Mouse (Mus musculus) stomach, embryonic 14.5 days (tissue): ENCODE results near the gene Dll4. TPM values are rescaled to one million over a fixed set of nuclear protein-coding genes. Genes with fewer than 3 reads are reported as not detected.

Experiments
- ATAC-seq: fragments of 200-750 bp; cut with Nextera tagmentation; 2 replicates; pipeline ENCODE4 v1.8.0; 2017; ENCODE audit warnings: low read depth, moderate TSS enrichment; ENCODE audit not compliant: insufficient number of reproducible peaks, insufficient read depth, low FRiP score
- H3K27ac ChIP-seq: fragments of 300-500 bp; sonication (generic); 2 replicates; pipeline ENCODE4 v1.5.1; 2014; ENCODE audit warnings: mild to moderate bottlenecking, low read length, moderate library complexity, mixed read lengths
- H3K27me3 ChIP-seq: fragments of 300-500 bp; sonication (generic); 2 replicates; pipeline ENCODE4 v1.6.1; 2014; ENCODE audit warnings: low read length, control low read depth, mixed read lengths; ENCODE audit not compliant: control insufficient read depth, insufficient read depth
- H3K36me3 ChIP-seq: fragments of 300-500 bp; sonication (generic); 2 replicates; pipeline ENCODE4 v1.6.1; 2014; ENCODE audit warnings: mild to moderate bottlenecking, control low read depth, low read length, moderate library complexity, mixed read lengths; ENCODE audit not compliant: control insufficient read depth, insufficient read depth
- H3K4me1 ChIP-seq: fragments of 300-500 bp; sonication (generic); 2 replicates; pipeline ENCODE4 v1.6.1; 2014; ENCODE audit warnings: low read length, control low read depth, mixed read lengths; ENCODE audit not compliant: control insufficient read depth, insufficient read depth
- H3K4me2 ChIP-seq: fragments of 300-500 bp; sonication (generic); replicated peaks from 2 replicates; pipeline ENCODE4 v1.6.1; 2014; ENCODE audit warnings: low read depth, low read length, control low read depth
- H3K4me3 ChIP-seq: fragments of 300-500 bp; sonication (generic); 2 replicates; pipeline ENCODE4 v1.5.1; 2014; ENCODE audit warnings: low read depth, low read length, control low read depth
- H3K9ac ChIP-seq: fragments of 300-500 bp; sonication (generic); replicated peaks from 2 replicates; pipeline ENCODE4 v1.6.1; 2014; ENCODE audit warnings: low read depth, mild to moderate bottlenecking, control low read depth, low read length, moderate library complexity, mixed read lengths
- H3K9me3 ChIP-seq: fragments of 300-500 bp; sonication (generic); 2 replicates; pipeline ENCODE4 v1.6.1; 2016; ENCODE audit warnings: low read depth, low read length, control low read depth; ENCODE audit not compliant: control insufficient read depth
- WGBS: fragments of 180-500 bp; shearing (Covaris S2); extraction: QIAGEN DNeasy Blood & Tissue Kit; methylation state at CpG from one replicate; pipeline ENCODE4 v1.1.7; 2014; 5-methylcytosine and 5-hydroxymethylcytosine counted together
- polyA plus RNA-seq: library from polyadenylated mRNA; unstranded; fragments of >200 nt; fragmentation: Nextera tagmentation; extraction: Ambion mirVana; gene quantifications from 2 replicates; pipeline ENCODE4 v1.2.1, GENCODE M21; 2014

The Dll4 gene
- polyA plus RNA-seq, 1 experiment from 2014 or later = 5.6 TPM

GRCm38 (mm10) chr2:119370116-119370515 is 44.5 kb downstream of the Dll4 start:
- ATAC-seq = no peak
- WGBS = 94% methylated on average over 10 of the region's 10 CpGs
- no peak overlapping the region for H3K4me2 ChIP-seq
- H3K9ac ChIP-seq = no peak overlapping the region
- no peak overlapping the region for H3K4me3 ChIP-seq
- no peaks in the 10 kb centered on the region for H3K4me1 ChIP-seq
- no peaks in the 10 kb centered on the region for H3K27me3 ChIP-seq
- peaks cover 38% of the 10 kb centered on the region for H3K36me3 ChIP-seq
- H3K9me3 ChIP-seq = no peaks in the 10 kb centered on the region
- H3K27ac ChIP-seq = no peak overlapping the region

- Histone ChIP-seq H3K9ac (no peak overlapping the region), H3K4me3 (no peak overlapping the region), H3K27me3 (no peaks in the 10 kb centered on the region), H3K27ac (no peak overlapping the region), H3K36me3 (peaks cover 76% of the 10 kb centered on the region), H3K4me2 (no peak overlapping the region), H3K4me1 (no peaks in the 10 kb centered on the region), H3K9me3 (no peaks in the 10 kb centered on the region)
- ATAC-seq = no peak
- 85% methylated on average over 9 of the region's 9 CpGs for WGBS
These were observed 51.7 kb downstream of the Dll4 start for GRCm38 (mm10) chr2:119377286-119377685.

GRCm38 (mm10) chr2:119377826-119378225 is 52.2 kb downstream of the Dll4 start:
- no peaks in the 10 kb centered on the region for H3K4me1 ChIP-seq
- no peaks in the 10 kb centered on the region for H3K9me3 ChIP-seq
- peaks cover 73% of the 10 kb centered on the region for H3K36me3 ChIP-seq
- ATAC-seq = no peak
- H3K9ac ChIP-seq = no peak overlapping the region
- H3K4me3 ChIP-seq = no peak overlapping the region
- H3K27me3 ChIP-seq = no peaks in the 10 kb centered on the region
- H3K27ac ChIP-seq = no peak overlapping the region
- 88% methylated on average over 3 of the region's 3 CpGs for WGBS
- no peak overlapping the region for H3K4me2 ChIP-seq

GRCm38 (mm10) chr2:119379455-119379854 is 53.9 kb downstream of the Dll4 start:
- WGBS = 86% methylated on average over 3 of the region's 3 CpGs
- no peak overlapping the region for H3K4me3 ChIP-seq
- H3K36me3 ChIP-seq = peaks cover 63% of the 10 kb centered on the region
- no peak overlapping the region for H3K4me2 ChIP-seq
- H3K4me1 ChIP-seq = no peaks in the 10 kb centered on the region
- H3K9ac ChIP-seq = no peak overlapping the region
- no peak overlapping the region for H3K27ac ChIP-seq
- ATAC-seq = no peak
- no peaks in the 10 kb centered on the region for H3K27me3 ChIP-seq
- no peaks in the 10 kb centered on the region for H3K9me3 ChIP-seq

Other genes with a start within 250 kb of the Dll4 start
- gene Rad51, start 213.0 kb upstream of the Dll4 start, polyA plus RNA-seq = 41.7 and 43.9 TPM in 2 replicates
- gene Rmdn3, start 168.8 kb upstream of the Dll4 start, polyA plus RNA-seq = 34.9 and 35.2 TPM in 2 replicates
- gene Gchfr, start 158.0 kb upstream of the Dll4 start, polyA plus RNA-seq = 2.7 and 2.9 TPM in 2 replicates
- 0.27 and 0.30 TPM in 2 replicates for gene Gm14137, start 151.3 kb upstream of the Dll4 start, polyA plus RNA-seq
- 44.3 and 44.4 TPM in 2 replicates for gene Zfyve19, start 117.2 kb upstream of the Dll4 start, polyA plus RNA-seq
- 18.3 and 19.1 TPM in 2 replicates for gene Dnajc17, start 117.0 kb upstream of the Dll4 start, polyA plus RNA-seq
- gene Ppp1r14d, start 95.9 kb upstream of the Dll4 start, polyA plus RNA-seq = 0.67 and 1.00 TPM in 2 replicates
- 51.9 and 55.9 TPM in 2 replicates for gene Spint1, start 88.4 kb upstream of the Dll4 start, polyA plus RNA-seq
- 6.0 and 8.6 TPM in 2 replicates for gene Rhov, start 54.5 kb upstream of the Dll4 start, polyA plus RNA-seq
- 10.9 and 12.8 TPM in 2 replicates for gene Vps18, start 37.0 kb upstream of the Dll4 start, polyA plus RNA-seq
- gene Chac1, start 25.4 kb downstream of the Dll4 start, polyA plus RNA-seq = 0.20 TPM in 2 replicates
- 8.0 and 8.1 TPM in 2 replicates for gene Ino80, start 151.9 kb downstream of the Dll4 start, polyA plus RNA-seq
- 0.35 and 0.52 TPM in 2 replicates for gene Exd1, start 221.8 kb downstream of the Dll4 start, polyA plus RNA-seq
- 67.7 and 69.6 TPM in 2 replicates for gene Chp1, start 221.9 kb downstream of the Dll4 start, polyA plus RNA-seq